Mouse (Mus musculus): Measurements from ENCODE around the gene Uck1.

- TF ChIP-seq CTCF (IDR thresholded peaks at IDR 0.05; ENCODE audit: low read depth), result no peak
- no peak for TF ChIP-seq EP300 (IDR thresholded peaks at IDR 0.05; ENCODE audit: low read depth)
These were observed 8.0 kb downstream of the Uck1 start for GRCm38 (mm10) chr2:32251791-32252527.
